Mouse (Mus musculus) adrenal gland, postnatal 36 days (tissue): Measurements from ENCODE around the gene Arid1b. TPM values are rescaled to one million over a fixed set of nuclear protein-coding genes. Genes with fewer than 3 reads are reported as not detected.

Experiments used
- DNase-seq, 2 experiments: peaks; one replicate each; pipeline ENCODE4 v3.0.0; 2021; ENCODE audit warnings: mixed read lengths in 1 of 2
- total RNA-seq, 2 experiments: library from RNA; stranded (reverse); gene quantifications; 2 replicates each; pipeline ENCODE4 v1.2.3; 2021

Arid1b gene
- total RNA-seq, 2 experiments from 2014 or later: 58.6 to 65.2 TPM

DNA sequence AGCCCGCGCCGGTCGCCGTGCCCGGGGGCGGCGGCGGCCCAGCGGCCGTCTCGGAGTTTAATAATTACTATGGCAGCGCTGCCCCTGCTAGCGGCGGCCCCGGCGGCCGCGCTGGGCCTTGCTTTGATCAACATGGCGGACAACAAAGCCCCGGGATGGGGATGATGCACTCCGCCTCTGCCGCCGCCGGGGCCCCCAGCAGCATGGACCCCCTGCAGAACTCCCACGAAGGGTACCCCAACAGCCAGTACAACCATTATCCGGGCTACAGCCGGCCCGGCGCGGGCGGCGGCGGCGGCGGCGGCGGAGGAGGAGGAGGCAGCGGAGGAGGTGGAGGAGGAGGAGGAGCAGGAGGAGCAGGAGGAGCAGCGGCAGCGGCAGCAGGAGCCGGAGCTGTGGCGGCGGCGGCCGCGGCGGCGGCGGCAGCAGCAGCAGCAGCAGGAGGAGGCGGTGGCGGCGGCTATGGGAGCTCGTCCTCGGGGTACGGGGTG lies 1.5 kb downstream of the Arid1b start:
- peak; percentile 86 to 87 for DNase-seq

DNA sequence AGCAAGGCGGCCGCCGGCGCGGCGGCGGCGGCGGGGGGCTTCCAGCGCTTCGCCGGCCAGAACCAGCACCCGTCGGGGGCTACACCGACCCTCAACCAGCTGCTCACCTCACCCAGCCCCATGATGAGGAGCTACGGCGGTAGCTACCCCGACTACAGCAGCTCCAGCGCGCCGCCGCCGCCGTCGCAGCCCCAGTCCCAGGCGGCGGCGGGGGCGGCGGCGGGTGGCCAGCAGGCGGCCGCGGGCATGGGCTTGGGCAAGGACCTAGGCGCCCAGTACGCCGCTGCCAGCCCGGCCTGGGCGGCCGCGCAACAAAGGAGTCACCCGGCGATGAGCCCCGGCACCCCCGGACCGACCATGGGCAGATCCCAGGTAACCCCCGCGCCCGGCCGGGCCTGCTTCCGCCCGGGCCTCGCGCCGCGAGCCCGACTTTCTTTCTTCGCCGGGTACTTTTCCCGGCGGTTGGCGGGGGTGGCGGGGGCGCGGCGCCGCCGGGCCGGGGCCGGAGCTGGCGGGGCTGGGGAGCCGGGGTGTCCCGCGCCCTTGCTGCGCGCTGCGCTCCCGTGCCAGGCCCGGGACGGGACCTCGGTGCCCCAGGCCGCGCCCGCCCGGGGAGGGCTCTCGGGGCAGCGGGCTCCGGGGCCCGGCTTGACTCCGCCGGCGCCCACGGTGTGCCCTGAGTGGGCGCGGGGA lies 2.1 kb downstream of the Arid1b start:
- peak; percentile 61 to 74 for DNase-seq

DNA sequence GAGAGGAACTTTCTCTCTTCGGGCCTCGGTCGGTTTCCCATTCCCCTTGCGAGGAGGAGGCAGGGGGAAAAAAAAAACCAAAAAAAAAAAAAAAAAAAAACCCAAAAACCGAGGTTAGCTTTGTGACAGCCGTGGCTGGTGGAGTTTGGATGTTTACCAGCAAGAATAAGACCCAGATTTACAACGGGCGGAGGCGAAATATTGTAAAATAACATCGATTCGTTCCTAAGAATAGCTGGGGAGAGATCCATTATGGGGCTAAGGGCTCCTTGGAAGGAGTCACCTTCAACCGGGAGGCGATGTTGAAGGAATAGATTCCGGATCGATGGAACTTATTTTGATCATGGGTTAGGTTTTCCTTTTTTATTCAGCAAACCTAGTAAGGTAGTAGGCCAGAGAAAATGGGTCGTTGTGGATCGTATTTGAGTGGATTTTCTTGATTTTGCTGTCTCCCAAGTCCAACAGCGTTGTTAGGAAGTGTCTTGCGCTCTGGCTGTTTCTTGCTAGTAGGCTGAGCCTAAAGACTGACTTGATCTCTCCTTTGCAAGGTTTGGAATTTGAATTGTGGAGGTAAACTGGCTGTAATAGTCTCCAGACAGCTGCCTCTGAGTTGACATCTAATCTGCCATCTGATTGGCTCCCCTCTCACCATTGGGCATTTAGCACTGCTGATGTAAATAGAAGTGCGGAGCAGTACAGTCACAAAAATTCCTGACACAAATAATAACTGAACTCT lies 2.9 kb downstream of the Arid1b start:
- DNase-seq: peak; percentile 56 to 58

DNA sequence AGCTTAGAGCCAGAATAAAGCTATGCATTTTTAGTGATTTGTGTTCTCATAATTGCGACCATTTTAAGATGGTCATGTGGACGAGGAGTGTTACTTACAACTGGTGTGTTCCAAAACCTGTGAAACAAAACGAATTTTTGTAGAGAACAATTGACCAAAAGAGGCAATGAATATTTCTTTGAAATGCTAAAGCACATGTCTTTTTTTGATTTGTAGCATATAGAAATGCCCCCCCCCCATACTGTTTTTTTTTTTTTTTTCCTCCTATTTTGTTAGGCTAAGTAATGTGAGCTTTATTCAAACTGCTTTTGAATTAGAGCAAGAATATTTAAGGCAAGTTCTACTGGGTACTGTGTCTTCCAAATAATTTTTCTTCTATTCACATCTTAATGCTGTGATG lies 3.8 kb downstream of the Arid1b start:
- no peak for DNase-seq

DNA sequence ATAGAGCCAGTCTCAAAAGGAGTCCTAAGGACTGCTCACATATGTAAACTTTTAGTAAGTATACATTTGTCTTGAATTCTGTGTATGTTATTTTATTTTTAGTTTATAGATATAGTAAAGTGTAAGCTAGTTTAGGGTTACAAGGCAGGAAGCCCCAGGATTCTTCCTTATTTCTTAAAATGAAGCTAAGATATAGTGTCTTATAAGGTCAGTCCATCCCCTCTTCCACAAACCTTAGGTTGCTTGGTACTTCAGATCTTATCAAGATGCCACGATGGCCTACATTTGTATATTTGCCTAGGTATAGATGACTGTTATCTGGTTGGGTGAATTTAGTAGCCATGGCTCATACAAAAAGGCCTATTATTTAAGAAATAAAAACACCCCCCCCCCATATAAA lies 5.1 kb downstream of the Arid1b start:
- no peak for DNase-seq

DNA sequence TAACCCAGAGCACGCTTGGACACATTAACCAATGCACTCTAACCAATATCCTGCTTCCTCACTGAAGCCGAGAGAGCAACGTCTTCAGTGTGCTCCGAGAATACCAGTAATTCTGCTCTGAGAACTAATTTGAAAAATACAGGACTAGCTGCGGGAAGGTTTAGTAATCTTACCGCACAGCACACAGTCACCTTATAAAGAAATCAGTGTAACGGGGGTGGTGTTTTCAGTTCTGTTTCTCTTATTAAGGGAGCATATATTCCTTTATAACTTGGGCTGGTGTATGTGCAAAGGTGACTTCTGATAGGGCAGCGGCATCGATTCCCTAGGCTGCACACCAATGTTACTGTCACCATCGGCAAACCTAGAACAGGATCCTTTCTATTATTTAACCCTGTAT lies 5.9 kb downstream of the Arid1b start:
- no peak for DNase-seq

DNA sequence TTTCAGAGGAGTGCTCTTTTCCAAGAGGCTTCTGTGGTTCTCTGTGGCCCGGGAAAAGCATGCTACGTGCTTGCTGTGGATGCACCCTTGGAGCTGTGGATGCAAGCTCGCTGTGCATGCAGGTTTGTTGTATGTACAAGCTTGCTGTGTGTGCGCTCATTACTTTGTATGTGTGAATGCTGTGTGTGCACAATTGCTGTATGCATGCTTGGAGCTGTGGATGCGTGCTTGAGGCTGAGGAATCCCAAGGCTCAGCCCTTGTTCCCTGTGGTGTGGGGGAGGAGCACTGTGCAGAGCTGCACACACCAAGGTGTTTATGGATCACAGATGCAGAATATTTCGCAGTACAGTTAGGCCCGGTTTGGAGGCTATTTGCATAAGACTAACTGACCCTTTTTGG lies 6.7 kb downstream of the Arid1b start:
- DNase-seq: no peak

DNA sequence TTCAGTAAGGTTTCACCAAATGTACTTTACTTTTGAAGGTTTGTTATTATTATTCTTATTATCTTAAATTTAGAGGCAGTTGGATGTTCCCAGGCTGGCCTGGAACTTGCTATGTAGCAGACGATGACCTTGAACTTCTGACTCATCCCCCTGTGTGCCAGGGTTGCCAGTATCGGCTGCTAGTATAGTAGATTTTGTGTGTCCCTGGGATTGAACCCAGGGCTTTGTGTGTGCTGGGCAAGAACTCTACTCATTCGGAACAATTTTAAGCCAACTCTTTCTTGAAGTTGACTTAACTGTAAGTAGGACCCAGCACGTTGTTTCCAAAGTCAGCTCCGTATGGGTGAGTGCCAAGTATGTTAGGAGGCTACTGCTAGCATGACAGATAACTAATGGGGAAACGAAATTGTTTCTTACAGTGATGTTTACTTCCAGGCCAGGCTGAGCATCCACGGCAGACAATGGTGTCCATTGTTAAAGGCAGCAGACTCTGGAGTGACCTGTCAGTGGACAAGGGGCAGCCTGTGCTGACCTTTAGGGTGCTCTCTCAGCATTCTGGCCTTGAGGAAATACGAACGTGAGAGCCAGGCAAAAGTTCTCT lies 7.5 kb downstream of the Arid1b start:
- peak; percentile 53 to 63 for DNase-seq

DNA sequence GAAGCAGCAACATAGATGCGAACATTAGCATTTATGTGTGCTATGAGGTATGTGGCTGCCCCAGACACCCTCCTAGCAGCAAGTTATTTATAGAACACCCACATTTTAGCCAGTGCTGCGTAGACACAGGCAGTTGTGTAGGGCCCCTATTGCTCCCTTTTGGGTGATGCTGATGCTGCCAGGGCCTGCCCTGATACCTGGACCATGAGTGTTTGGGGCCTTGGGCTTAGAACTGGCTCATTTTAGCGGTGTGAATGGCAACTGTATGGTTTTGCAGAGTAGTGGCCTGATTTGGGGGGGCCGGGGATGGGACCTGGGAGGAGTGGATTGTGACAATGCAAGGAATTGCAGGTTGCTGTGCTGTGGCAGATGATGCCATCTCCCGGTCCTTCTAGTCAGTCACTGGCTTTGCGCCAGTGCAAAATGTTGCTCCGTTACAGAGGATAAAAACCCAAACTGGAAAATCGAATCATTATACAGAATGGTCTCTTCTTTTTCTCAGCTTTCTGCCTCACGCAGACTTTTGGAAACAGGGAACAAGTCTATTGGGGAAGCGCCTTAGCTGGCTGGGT lies 8.9 kb downstream of the Arid1b start:
- DNase-seq: no peak

DNA sequence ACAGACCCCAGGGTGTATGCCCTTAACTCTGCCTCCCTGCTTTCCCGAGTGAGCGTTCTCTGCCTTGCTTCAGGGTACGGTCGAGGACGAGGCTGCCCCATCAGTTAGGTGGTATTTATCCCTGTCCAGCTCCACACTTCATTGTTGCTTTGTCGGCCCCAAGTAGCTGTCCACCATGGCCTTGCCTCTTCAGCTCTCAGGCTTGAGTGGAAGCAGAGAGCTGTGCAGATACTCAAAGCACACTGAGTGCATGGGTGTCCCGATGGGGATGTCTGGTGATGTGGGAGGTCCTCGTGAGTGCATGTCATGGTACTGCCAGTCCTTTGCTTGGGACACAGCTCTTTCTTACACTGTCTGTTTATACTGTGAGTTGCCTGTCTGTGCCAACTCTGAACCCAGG lies 10.1 kb downstream of the Arid1b start:
- DNase-seq: no peak

DNA sequence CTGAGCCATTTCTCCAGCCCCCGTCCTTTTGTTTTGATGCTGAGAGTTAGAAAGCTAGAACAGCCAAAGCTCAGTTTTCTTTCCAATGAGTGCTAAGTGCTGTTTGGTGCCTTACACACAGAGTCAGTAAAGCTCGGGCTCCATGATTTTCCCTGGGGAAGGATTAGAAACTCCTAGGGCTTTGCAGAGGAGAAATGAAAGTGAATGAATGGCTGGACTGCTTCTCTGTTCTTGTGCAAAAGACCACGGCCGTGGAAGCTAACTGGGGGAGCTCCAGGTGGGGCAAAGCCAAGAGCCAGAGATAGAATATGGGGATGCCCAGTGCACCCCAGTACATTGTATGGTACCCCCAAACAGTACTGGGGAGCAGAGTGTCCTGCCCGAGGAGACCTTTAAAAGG lies 10.6 kb downstream of the Arid1b start:
- no peak for DNase-seq

DNA sequence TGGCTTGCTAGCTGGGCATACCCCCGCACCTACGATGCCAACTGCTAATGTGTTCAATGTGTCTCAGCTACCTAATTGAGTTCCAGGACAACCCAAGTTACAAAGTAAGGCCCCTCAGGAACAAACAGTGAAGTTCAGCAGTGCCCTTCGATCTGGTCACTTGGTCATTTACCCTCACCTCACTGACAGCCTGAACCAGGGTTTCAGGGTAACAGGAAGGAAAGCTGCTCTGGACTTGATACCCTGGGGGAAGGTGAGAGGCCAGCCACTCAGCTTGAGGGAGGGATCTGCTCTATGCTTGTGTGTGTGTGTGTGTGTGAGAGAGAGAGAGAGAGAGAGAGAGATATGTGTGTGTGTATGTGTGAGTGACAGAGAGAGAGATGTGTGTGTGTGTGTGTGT lies 11.2 kb downstream of the Arid1b start:
- DNase-seq: no peak

DNA sequence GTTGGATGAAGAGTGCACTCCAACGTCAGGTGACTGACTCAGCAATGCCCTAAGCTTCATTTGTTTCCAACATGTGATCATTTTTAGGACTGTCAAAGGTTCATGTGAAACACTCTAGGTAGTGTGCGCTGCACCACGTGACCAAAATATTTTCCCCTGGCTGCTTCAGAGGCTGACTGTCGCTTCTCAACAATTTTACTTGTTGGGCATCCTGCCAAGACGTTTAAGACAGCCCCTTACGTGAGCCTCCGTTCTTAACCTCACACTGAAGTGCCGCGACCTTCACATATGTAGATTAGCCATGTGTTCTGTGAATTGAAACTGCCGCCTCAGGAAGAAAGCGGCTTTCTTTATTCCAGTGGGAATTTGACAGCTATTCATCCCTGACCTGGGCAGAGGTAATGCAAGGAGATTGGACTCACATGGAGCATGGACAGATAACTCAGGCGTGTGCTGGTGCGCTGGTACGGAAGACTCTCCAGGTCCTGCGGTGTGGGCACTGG lies 13.1 kb downstream of the Arid1b start:
- peak; percentile 35 to 48 for DNase-seq

DNA sequence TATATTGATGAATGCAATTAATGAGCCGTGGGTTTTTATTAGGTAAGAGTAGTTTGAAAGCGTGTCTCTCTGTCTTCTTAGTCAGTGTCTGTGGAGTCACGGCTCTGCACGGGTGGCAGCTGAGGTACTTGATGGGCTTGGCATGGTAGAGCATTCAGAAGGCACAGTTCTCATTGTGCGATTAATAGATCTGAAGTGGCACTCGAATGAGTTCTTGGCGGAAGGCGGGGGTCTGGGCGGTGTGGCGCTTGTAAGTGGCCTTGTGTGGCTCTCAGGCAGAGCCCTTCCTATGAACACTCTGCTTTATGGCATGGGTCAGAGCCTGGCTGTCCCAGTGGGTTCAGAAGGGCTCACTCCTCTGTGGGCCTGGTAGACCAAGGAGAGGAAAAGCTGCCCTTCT lies 14.1 kb downstream of the Arid1b start:
- DNase-seq: no peak

DNA sequence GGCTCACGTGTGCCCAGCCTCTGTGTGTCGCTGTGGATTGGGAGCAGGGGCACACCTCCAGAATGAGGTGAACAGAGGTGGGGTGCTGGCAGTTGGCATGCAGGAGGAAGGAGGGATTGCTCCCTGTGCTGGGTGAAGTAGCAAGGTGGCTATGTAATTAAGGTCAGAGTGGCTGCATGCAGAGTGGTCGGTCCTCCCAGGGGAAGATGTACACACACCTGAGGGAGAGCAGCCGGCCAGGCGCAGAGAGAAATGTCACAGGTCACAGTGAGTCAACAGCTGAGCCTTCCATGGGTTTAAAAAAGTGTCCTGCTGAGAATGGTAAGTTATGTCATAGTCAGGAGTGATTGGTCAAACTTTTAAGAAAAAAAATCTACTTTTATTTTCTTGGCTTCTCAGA lies 14.6 kb downstream of the Arid1b start:
- DNase-seq: no peak

DNA sequence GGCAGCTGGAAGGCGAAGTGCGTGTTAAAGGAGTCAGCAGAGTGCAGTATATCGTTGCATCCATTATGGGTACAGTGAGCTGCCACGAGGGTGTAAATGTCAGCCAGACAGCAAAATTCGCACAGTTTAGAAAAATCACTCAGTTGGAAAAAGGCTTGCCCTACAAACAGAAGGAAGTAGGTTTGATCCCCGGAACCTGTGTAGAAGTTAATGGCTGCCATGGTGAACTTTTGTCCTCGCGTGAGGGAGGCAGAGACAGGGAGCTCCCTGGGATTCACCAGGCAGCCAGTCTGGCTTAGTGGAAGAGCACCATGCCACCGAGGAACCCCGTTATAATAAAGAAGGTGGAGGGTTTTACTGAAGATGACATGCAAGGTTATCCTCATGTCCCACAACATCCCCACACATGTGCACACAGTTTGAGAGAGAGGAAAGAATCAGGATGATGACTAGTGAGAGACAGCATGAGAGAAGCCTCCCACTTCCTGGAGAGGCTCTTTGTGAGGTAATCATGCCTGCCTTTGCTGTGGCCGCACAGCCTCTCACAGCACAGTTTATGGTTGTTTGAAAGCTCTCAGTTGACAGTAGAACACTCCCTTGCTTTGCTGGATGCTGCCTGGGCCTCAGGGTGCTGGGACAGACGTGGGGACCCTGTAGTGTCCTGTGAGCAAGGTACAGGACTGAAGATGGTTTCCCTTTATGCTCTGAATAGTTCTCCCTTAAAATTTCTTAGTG lies 15.6 kb downstream of the Arid1b start:
- no peak for DNase-seq

DNA sequence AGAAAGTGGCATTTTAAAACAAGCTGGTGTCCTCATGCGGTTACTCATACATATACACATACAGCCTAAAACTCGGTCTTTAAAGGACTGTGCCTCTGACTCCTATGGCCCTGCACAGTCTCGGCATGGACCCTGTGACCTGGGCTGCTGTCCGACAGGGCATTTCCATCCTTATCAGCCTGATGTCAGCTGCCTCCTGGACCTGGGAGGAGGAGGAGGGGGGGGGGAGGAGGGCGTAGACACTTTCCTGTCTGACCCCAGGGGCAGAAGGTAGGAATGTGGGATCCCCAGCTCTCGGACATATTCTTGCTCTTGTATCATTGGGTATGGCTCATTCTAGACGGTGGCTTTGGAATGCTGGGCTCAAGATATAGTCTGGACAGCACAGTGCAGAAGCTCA lies 16.6 kb downstream of the Arid1b start:
- DNase-seq: no peak

DNA sequence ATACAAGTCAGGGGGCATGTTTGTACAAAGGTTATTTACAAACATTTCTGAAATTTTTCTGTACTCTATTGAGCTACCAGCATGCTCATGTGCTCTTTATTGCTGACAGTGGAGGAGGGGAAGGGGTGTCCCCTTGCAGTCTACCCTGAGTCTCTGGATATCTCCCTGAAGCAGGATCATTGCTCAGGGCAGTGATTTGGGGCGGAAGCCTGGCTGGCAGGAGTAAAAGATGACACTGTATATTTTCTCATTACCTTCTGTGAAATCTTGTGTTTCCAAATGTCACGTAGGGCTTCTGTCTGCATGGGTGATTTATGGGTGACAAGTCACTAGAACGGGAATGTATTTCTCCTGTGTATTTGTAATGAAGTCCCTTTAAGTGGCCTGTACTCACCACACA lies 18.0 kb downstream of the Arid1b start:
- no peak for DNase-seq

DNA sequence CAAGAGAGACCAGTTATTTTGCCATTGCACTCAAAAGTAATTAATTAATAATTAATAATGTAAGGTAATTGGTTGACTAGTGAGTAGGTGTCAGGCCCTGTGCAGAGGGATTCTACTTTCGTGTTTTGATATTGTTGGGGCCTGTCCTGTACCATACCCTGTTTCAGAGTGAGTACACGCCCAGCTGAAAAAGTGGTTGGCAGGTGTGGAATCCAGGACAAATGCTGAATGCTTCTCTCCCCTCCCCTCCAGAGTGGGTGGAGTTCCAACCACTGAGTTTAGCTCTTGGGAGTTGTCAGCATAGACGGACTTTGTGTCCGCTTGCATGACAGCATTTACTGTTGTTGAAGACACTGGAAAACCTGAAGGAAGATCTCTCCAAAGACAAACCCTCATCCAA lies 18.4 kb downstream of the Arid1b start:
- DNase-seq: no peak

DNA sequence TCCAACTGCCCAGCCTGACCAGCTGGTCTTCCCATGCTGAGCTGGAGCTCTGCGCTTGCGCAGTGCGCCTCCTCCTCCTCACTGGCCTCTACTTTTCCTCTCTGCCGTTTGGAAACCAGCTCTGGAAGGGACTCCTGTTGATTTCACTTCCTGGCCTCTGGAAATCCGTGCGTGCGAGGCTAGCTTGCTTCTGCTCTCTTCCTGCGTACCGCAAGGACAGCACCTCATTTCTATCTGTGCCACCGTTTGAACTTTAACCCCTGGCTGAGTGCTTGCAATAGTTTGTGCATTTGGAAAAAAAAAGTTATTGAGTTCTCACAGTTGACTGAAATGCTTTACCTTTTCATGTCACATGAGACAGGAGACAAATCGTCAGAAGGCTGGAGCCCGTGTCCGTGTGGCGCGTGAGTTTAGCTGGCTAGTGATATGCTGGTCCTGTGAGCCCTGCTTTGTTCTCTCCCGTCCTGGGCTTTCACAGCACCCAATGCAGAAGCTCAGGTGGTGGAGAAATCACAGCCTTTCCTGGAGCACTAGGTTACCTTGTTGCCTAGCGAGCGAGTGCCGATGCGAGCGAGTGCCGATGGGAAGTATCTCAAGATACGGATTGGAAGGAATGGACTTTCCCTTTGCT lies 20.3 kb downstream of the Arid1b start:
- DNase-seq: no peak

DNA sequence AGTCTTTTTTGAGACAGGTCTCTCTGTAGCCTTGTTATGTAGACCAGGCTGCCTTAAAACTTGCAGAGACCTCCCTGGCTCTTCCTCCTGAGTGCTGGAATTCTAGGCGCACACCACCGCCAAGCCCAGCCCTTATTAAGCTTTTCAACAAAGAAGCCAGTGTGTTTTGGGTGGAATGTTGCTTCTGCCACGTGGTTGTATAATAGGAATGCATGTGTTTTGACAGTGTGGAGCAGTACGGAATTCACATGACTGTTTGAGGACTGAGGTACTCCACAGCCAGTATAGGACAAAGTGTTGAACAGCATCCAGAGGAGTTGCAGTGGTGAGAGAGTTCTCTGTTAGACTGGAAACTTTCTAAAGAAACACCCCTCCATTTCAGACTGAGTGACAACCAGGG lies 22.3 kb downstream of the Arid1b start:
- DNase-seq: no peak

DNA sequence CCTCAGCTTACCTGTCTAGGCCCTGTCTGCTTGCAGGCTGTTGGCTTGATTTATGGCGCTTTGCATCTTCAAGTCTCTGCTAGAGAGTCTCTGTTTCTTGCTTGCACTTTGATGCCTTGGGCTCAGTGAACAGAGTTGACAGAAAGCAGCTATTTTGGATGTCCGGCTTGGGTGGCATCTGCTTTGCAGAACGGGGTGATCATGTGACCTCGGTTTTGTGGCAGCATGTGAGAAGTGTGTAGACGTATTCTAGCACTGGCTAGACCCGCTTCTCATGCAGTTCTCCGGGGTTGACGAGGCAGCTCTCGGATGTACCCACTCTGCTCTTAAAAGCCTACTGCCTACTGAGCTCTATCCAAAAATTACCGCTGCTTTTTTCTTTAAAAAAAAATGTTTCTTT lies 22.9 kb downstream of the Arid1b start:
- DNase-seq: no peak
